Mouse (Mus musculus): ENCODE results near the gene Prune1.

The Prune1 gene

GRCm38 (mm10) chr3:95306244-95306643 is 24.4 kb upstream of the Prune1 start:
- no peak for DNase-seq (ENCODE audit: low spot score in 2 of 2)

- no peak for DNase-seq (ENCODE audit: low spot score in 2 of 2)
These were observed 19.4 kb upstream of the Prune1 start for GRCm38 (mm10) chr3:95301204-95301796.

GRCm38 (mm10) chr3:95298018-95298417 is 16.1 kb upstream of the Prune1 start:
- no peak for DNase-seq (ENCODE audit: low spot score in 2 of 2)

DNA sequence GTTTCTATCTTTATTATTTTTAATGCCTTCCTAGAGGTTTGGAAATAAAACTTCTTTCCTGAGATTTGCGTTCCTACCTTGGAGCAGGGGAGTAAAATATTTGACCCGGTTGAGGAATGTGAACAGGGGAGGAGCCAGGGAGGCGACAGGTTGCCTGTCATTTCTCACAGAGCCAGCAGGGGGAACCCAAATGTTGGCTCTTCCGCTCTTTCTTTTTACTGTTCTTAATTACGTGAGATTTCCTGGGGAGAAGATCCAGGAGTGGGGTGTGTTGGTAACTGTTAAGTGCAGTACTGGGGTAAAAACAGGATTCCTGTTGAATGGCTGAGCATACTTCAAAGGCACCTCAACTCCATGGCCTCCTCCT is 14.2 kb upstream of the Prune1 start:
- DNase-seq (ENCODE audit: low spot score in 2 of 2) = no peak

DNA sequence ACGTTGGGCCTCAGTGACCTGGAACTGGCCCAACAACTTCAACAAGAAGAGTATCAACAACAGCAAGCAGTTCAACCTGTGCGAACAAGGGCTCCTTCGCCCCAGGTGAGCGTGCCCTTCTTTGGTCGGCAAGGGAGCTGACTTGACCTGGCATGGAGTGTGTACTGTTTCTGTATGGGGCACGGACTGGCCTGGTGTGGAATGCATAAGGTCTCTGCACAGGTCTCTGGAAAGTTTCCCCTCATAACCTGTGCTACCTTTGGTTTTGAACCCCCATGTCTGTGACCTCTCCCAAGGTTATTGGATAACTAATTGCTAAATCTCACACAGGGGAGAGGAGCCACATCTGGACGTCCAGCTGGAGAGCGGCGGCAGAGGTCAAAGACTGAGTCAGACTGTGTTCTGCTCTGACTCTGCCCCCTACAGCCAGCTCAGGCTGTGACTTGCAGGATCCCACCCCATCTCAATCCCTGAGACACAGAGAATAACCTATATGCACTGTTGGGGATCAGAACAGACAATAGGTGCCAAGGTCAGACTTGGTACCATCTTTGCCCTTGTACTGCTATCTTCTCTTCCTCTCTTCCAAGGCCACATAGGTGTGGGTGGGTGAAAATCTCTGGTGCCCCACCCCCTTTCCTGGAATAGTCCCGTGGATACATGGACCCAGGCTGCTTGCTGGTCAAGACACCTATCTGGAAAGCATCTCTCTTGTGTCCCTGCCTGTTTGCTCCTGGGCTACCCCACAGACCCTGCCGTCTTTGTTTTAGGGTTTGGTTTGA is 13.6 kb upstream of the Prune1 start:
- DNase-seq (ENCODE audit: low spot score in 2 of 2) = no peak

DNA sequence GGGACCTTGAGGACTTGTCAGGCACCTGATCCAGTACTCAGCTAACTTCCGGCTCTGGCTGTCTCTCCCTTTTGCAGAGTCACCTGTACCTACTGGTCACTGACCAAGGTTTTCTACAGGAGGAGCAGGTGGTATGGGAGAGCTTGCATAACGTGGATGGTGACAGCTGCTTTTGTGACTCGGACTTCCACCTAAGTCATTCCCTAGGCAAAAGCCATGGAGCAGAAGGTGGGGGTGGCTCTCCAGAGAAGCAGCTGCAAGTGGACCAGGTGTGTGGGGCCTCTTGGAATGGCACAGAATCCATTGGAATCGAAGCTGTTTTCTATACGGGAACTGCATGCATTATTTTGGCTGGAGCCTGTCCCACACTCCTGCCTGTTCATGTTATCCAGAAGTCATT is 12.8 kb upstream of the Prune1 start:
- no peak for DNase-seq (ENCODE audit: low spot score in 2 of 2)

DNA sequence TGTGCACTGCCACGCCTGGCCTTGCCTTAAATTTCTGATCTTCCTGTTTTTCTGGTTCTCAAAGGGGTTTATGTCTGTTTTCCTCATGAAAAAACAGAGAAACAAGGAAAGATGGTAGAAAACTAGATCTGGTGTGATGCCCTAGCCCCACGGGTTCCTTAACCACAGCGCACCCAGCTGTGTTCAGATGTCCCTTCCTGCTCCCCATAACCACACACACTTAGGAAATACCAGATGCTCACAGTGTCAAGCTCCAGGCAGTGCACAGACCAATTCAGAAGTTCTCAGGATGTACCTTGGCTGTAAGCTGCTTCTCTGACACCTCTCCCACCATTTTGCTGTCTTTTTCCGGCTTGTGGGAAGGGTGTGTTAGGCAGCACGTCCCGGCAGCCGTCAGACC is 12.4 kb upstream of the Prune1 start:
- DNase-seq (ENCODE audit: low spot score in 2 of 2) = no peak

DNA sequence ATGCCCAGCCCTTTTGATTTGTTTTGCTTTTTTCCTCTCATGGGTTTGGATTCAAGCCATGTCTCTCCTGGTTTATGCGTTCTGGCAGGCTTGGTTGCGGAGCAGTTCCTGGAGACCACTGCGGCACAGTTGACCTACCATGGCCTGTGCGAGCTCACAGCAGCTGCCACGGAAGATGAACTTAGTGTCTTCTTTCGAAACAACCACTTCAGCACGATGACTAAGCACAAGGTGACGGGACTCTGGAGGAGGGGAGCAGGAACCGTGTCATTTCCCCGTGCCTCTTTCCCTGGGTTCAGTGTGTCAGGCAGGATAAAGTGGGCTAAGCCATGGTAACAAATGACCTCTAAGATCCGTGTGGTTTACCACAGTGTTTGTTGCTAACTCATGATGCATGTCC is 11.7 kb upstream of the Prune1 start:
- DNase-seq (ENCODE audit: low spot score in 2 of 2) = no peak

DNA sequence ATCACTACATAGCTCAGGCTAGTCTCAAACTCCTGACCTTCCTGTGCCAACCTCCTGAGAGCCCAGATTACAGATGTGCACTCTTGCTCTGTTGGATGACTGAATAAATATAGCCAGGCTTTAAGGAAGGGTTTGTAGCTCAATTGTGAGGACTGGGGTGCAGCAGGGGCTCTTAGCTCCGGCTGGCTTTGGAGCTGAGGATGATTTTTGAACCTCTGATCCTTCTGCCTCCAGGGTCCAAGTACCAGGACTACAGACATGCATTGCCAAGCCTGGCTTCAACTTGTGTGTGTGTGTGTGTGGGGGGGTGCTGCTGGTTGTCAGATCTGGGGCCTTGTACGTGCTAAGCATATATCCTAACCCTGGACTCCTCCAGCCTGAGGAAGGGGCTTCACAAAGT is 11.0 kb upstream of the Prune1 start:
- DNase-seq (ENCODE audit: low spot score in 2 of 2) = no peak

DNA sequence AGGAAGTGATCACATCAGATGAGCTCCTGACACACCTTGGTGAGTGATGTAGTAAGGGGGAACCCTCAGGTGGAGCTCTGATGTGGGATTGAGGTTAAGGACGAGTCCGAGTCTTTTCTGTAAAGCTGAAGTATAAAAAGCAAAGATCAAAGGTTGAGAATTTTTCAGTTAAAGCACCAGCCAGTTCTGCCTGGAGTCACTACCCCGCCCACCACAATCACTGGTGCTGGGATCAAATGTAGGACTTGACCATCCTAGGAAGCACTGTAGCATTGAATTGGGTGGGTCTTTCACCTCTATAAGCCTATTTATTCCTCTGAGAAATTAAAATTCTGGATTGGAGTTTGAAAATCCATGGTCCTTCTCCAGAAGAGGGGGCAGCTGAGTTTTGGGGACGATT is 9.2 kb upstream of the Prune1 start:
- no peak for DNase-seq (ENCODE audit: low spot score in 2 of 2)

DNA sequence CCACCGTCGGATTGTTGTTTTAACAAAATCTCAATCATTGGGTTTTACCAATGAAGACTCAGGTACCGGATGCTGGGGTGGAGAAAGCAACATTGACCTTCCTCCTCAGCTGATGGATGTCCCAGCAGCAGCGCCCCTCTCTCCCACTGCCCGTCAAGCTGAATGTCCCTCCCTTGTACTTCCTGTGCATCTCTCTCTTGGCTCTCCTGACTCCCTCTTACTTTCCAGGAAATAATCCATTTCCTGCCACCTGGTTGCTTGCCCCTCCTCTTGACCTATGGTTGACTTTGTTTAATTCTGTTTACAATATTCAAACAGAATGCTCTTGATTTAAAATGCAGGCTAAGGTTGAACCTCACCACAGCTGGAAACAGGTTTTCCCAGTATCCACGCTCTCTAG is 8.3 kb upstream of the Prune1 start:
- no peak for DNase-seq (ENCODE audit: low spot score in 2 of 2)

GRCm38 (mm10) chr3:95289419-95289818 is 7.5 kb upstream of the Prune1 start:
- no peak for DNase-seq (ENCODE audit: low spot score in 2 of 2)

- no peak for DNase-seq (ENCODE audit: low spot score in 2 of 2)
These were observed 5.7 kb upstream of the Prune1 start for GRCm38 (mm10) chr3:95287541-95287940.

DNA sequence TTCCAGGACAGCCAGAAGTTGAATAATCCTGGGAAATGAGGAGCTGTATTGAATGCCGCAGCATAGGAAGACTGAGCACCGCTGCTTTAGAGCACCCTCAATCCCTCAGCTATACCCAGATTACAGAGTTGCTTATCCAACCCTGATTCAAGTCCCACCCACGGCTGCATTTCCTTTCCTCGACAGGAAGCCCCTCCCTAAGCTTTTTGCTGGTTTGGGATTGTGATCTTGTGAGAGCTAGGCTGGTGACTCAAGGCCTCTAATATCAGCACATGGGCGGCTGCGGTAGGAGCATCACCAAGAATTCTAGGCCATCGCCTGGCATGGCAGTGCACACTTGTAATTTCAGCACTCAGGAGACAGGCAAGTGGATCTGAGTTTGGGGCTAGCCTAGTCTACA is 4.6 kb upstream of the Prune1 start:
- no peak for DNase-seq (ENCODE audit: low spot score in 2 of 2)

DNA sequence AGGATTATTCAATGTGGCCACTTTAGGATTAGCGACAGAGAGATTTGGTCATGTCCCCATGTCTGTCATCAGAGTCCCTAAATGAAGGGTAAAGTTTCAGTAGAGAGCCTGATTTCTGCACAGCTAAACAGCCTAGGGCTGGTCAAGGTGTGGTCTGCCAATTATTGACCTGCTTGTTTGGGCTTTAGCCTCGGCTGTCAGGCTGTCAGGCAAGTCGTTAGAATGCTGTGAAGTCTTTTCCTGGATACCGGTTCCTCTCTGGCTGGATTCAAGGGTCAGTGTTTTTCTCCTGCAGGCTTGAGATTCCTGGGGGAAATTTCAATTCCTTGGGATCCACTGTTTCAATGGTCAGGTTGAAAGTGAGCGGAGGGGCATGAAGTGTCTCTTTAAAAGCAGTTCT is 4.1 kb upstream of the Prune1 start:
- DNase-seq (ENCODE audit: low spot score in 2 of 2) = no peak

DNA sequence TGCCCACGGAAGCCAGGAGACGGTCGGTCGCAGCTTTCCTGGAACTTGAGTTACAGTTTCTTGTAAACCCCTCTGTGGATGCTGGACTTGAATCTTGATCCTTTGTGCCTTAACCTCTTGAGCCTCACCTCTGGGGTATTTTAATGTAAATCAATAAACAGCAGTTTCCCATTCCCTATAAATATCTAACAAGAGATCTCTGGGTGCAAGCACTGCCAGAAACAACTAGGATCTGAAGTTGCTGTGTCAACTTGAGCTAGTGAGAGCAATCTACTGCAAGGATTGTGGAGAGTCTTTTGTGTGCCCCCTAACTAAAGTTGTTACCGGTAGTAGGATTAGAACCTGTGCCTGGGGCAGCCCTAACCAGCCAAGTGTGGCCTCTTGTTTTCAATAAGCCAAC is 3.5 kb upstream of the Prune1 start:
- no peak for DNase-seq (ENCODE audit: low spot score in 2 of 2)

GRCm38 (mm10) chr3:95284501-95285281 is 2.8 kb upstream of the Prune1 start:
- no peak for DNase-seq (ENCODE audit: low spot score in 2 of 2)

DNA sequence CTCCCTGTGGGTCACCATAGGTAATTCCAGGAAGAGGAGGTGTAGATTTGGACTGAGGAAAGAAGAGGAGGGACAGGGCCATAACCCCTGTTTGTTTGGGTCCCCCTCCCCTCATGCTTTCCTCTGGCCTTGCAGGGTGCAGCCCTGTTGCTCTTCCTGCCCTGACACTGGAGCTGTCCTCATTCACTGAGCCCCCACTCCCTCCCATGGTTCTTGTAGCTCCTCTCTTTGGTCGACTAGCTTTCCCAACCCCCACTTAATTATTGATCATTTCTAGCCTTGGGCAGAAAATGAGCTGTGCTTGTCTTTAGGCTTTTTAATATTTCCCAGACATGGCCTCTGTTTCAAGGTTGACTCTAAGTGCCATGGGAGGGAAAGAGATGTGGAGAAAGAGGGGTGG is 2.2 kb upstream of the Prune1 start:
- no peak for DNase-seq (ENCODE audit: low spot score in 2 of 2)

- no peak for DNase-seq (ENCODE audit: low spot score in 2 of 2)
These were observed 1.7 kb upstream of the Prune1 start for GRCm38 (mm10) chr3:95283589-95283941.

DNA sequence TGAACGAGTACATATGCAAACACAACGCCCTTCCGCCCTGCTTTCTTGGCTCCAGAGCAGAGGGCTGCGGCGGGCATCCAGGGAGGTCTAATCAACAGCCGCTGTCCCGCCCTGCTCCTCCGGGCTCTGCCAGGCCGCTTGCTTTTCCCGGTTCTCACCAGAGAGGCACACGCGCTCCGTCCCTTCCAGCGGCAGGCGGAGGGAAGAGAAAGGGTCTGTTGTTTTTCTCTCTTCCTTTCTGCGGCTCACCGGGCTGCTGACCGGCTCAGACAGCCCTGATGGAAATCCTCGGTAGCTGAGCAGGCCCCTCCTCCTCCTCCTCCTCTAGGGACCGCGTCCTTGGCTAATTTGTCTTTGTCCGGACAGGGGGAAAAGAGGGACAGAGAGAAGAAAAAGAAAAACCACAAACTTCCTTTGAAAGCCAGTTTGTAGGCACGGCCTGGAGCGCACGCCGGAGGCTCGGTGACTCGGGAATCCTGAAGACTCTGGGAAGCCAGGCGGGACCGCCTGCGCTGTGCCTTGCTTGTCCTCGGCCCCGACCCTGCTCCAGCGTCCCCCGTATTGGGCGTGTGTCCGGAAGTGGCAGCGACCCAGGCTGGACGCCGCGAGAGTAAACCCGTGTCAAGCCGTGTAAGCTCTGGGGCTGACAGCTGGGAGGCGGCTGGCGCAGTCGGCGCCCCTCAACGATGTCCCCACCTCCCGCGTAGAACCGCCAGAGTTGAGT is 1.2 kb upstream of the Prune1 start:
- DNase-seq (ENCODE audit: low spot score in 2 of 2) = peak; percentile 49 to 77

GRCm38 (mm10) chr3:95282381-95282864 is 547 bp upstream of the Prune1 start:
- DNase-seq (ENCODE audit: low spot score in 2 of 2) = no peak

DNA sequence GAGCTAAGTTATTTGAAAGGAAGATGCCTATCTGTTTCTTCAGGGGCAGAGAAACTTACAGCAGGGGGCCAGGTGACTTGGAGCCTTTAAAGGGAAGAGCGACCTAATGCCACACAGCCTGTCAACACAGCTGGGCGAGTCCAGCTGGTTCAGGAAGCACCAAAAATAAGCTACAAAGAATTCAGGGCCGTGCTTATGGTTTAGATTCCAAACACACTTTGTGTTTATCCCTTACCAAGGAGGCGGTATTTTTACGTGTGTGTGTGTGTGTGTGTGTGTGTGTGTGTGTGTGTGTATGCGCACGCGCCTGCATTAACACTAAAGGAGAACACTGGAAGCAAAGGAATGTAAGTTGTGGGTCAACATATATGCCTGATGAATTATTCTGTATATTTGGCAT is 1.1 kb downstream of the Prune1 start:
- DNase-seq (ENCODE audit: low spot score in 2 of 2) = no peak
